Mouse (Mus musculus) spleen, adult 2 months (tissue): ENCODE results near the gene Olfml3.

ENCODE experiments used
- CTCF ChIP-seq: fragments of 200-500 bp; IDR thresholded peaks from 2 replicates; pipeline ENCODE4 v1.5.1; 2011; ENCODE audit warnings: mild to moderate bottlenecking, inconsistent platforms; ENCODE audit not compliant: insufficient read depth, insufficient read length, insufficient replicate concordance; ENCODE audit errors: extremely low read depth
- POLR2A ChIP-seq: fragments of 200-500 bp; IDR thresholded peaks from 2 replicates; pipeline ENCODE4 v1.6.1; 2011; ENCODE audit warnings: low read depth, low read length, inconsistent platforms

DNA sequence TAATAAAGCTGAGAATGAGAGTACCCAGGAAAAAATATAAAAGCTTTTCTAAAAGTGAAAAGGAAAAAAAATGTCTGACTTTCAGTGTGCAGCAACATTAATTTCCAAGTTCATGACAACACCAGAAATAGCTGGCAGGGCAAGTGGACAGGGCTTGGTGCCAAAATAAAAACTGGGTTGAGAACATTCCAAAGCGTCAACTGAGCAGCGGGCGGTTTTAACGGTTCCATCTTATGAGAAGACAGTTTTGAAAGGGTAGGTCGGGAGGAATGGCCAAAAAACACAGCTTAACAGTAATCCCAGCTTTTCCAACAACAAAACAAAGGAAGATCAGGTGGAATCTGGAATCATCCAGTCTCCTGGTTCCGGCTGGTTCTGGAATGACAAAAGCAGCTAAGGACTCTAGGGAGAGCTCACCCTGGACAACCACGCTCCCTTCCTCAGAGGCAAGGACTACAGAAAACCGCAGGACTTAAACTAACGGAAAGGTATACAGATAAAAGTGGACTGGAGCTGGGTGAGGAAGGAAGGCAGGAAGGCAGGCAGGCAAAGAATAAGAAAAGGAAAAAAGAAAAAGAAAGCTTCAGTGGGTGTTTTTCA lies 33.8 kb upstream of the Olfml3 start:
- TF ChIP-seq POLR2A (no peak), CTCF (no peak)
